Mouse (Mus musculus) left cerebral cortex, postnatal 14 days (tissue): Measurements from ENCODE around the gene Vgll4. TPM values are rescaled to one million over a fixed set of nuclear protein-coding genes. Genes with fewer than 3 reads are reported as not detected.

Source experiments
- DNase-seq, 2 experiments: peaks; one replicate each; pipeline ENCODE4 v3.0.0; 2021 to 2022; ENCODE audit warnings: low spot score in 2 of 2, mixed read lengths in 1 of 2
- intact Hi-C: fragments of 180-260 bp; cut with DNase I; formaldehyde crosslinking; loops from one replicate; pipeline ENCODE4 v1.15.1; 2025
- total RNA-seq, 2 experiments: library from RNA; stranded (reverse); gene quantifications; 2 replicates each; pipeline ENCODE4 v1.2.3; 2021

The Vgll4 gene
- total RNA-seq, 2 experiments from 2014 or later = 48.0 to 53.4 TPM

- intact Hi-C loops = no loop called here
Observed at GRCm38 (mm10) chr6:114835752-114836151, 134.0 kb downstream of the Vgll4 start.

GRCm38 (mm10) chr6:114835344-114835743, 134.4 kb downstream of the Vgll4 start:
- intact Hi-C loops = no loop called here
- no peak for DNase-seq

More at GRCm38 (mm10) chr6:114835752-114836151, 134.0 kb downstream of the Vgll4 start:
- DNase-seq = no peak

- intact Hi-C loops = no loop called here
Observed at GRCm38 (mm10) chr6:114833791-114834346, 135.9 kb downstream of the Vgll4 start.

GRCm38 (mm10) chr6:114833058-114833685, 136.6 kb downstream of the Vgll4 start:
- intact Hi-C loops = no loop called here
- peak in 1 of 2 experiments; percentile 26 for DNase-seq

More at GRCm38 (mm10) chr6:114833791-114834346, 135.9 kb downstream of the Vgll4 start:
- no peak for DNase-seq

GRCm38 (mm10) chr6:114831807-114832206, 138.0 kb downstream of the Vgll4 start:
- intact Hi-C loops = no loop called here
- DNase-seq = no peak

GRCm38 (mm10) chr6:114829660-114830438, 139.9 kb downstream of the Vgll4 start:
- intact Hi-C loops = no loop called here

GRCm38 (mm10) chr6:114826889-114827288, 142.9 kb downstream of the Vgll4 start:
- DNase-seq = no peak
- intact Hi-C loops = no loop called here

More at GRCm38 (mm10) chr6:114829660-114830438, 139.9 kb downstream of the Vgll4 start:
- DNase-seq = no peak

- intact Hi-C loops = no loop called here
- DNase-seq = no peak
Observed at GRCm38 (mm10) chr6:114821646-114822045, 148.1 kb downstream of the Vgll4 start.

GRCm38 (mm10) chr6:114819971-114820481, 149.8 kb downstream of the Vgll4 start:
- intact Hi-C loops = no loop called here
- DNase-seq = no peak

- no peak for DNase-seq
- intact Hi-C loops = no loop called here
Observed at GRCm38 (mm10) chr6:114818471-114818870, 151.3 kb downstream of the Vgll4 start.

- intact Hi-C loops = no loop called here
- DNase-seq = no peak
Observed at GRCm38 (mm10) chr6:114817948-114818347, 151.8 kb downstream of the Vgll4 start.

- intact Hi-C loops = no loop called here
- peak; percentile 33 to 57 for DNase-seq
Observed at GRCm38 (mm10) chr6:114814882-114815650, 154.7 kb downstream of the Vgll4 start.

GRCm38 (mm10) chr6:114814199-114814881, 155.5 kb downstream of the Vgll4 start:
- intact Hi-C loops = no loop called here
- DNase-seq = no peak

- DNase-seq = no peak
- intact Hi-C loops = no loop called here
Observed at GRCm38 (mm10) chr6:114812779-114813178, 157.0 kb downstream of the Vgll4 start.

- intact Hi-C loops = no loop called here
- DNase-seq = peak; percentile 25 to 46
Observed at GRCm38 (mm10) chr6:114812322-114812721, 157.5 kb downstream of the Vgll4 start.
